Mouse (Mus musculus) testis, adult 2 months (tissue): ENCODE data around the gene Lpin3. TPM values are rescaled to one million over a fixed set of nuclear protein-coding genes. Genes with fewer than 3 reads are reported as not detected.

Experiments used
- H3K27ac ChIP-seq: fragments of 200-500 bp; 2 replicates; pipeline ENCODE4 v1.5.1; 2012; ENCODE audit warnings: low read depth, low read length; ENCODE audit not compliant: control insufficient read depth, insufficient read depth
- H3K27me3 ChIP-seq: fragments of 200-500 bp; 2 replicates; pipeline ENCODE4 v1.6.1; 2012; ENCODE audit warnings: mild to moderate bottlenecking, low read length, moderate library complexity; ENCODE audit not compliant: control insufficient read depth, insufficient read depth
- H3K36me3 ChIP-seq: fragments of 200-500 bp; 2 replicates; pipeline ENCODE4 v1.6.1; 2012; ENCODE audit warnings: mild to moderate bottlenecking, low read length; ENCODE audit not compliant: control insufficient read depth, insufficient read depth
- H3K4me1 ChIP-seq: fragments of 200-500 bp; 2 replicates; pipeline ENCODE4 v1.6.1; 2012; ENCODE audit warnings: low read length; ENCODE audit not compliant: control insufficient read depth, insufficient read depth
- H3K4me3 ChIP-seq: fragments of 200-500 bp; 2 replicates; pipeline ENCODE4 v1.5.1; 2012; ENCODE audit warnings: low read depth, mild to moderate bottlenecking, low read length, moderate library complexity, mixed read lengths; ENCODE audit not compliant: control insufficient read depth
- CTCF ChIP-seq: fragments of 200-500 bp; IDR thresholded peaks from 2 replicates; pipeline ENCODE4 v1.5.1; 2012; ENCODE audit warnings: low read depth, mild to moderate bottlenecking, inconsistent platforms, low read length, moderate library complexity; ENCODE audit not compliant: control insufficient read depth, insufficient read depth, insufficient replicate concordance
- POLR2A ChIP-seq: fragments of 200-500 bp; IDR thresholded peaks from 2 replicates; pipeline ENCODE4 v1.6.1; 2012; ENCODE audit warnings: low read depth, mild to moderate bottlenecking, inconsistent platforms, low read length, moderate library complexity; ENCODE audit not compliant: control insufficient read depth
- polyA plus RNA-seq: library from polyadenylated mRNA; depleted of rRNA; stranded (reverse); fragments of >200 nt; gene quantifications from 2 replicates; pipeline ENCODE4 v1.2.3, GENCODE M21; 2012

Gene Lpin3
- polyA plus RNA-seq, 1 experiment = 6.4 TPM

DNA sequence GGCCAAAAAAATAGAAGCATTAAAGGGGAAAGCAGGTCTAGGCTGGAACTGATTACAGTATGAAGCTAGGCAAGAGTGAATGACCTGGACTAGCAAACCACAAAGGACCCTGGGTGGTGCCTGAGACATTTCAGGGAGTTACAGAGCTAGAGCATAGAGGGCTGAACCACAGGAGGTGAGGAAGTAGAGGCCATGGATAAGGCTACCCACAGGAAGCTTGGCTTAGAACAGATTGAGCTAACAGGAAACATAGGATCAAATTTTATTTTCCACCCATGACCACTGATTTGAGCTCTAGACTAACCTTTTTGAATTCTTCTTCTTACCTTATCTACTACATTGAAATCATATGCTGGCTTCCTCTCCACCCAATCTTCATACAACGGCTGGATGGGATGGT lies 20.1 kb upstream of the Lpin3 start:
- no peaks in the 10 kb centered on the region for H3K27me3 ChIP-seq
- no peaks in the 10 kb centered on the region; the same call in 1 of the 2 replicates for H3K4me1 ChIP-seq
- H3K27ac ChIP-seq = no peak overlapping the region
- no peaks in the 10 kb centered on the region for H3K36me3 ChIP-seq
- TF ChIP-seq CTCF (no peak), POLR2A (no peak)
- peak overlapping the region; percentile 64; the same call in 1 of the 2 replicates for H3K4me3 ChIP-seq

DNA sequence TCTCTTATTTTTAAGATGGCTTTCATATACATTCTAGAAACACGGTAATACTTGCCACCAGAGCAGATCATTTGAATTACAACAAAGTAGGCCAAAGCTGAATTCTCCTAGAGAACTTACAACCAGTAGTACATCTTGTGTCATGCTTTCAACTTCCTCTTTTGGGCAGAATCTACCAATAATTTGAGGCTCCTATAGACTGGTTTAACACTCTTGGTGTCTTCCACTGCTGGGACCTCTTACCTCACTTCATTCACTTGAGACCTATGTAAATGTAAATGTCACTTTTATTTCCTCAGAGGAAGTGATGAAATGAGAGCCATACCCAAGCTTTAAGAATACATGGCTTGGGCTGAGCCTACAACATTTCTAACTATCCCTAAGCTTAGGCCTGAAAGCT lies 16.4 kb upstream of the Lpin3 start:
- no peaks in the 10 kb centered on the region for H3K36me3 ChIP-seq
- TF ChIP-seq POLR2A (no peak), CTCF (no peak)
- no peak overlapping the region for H3K27ac ChIP-seq
- no peaks in the 10 kb centered on the region; the same call in 1 of the 2 replicates for H3K4me1 ChIP-seq
- no peak overlapping the region for H3K4me3 ChIP-seq
- H3K27me3 ChIP-seq = no peaks in the 10 kb centered on the region

DNA sequence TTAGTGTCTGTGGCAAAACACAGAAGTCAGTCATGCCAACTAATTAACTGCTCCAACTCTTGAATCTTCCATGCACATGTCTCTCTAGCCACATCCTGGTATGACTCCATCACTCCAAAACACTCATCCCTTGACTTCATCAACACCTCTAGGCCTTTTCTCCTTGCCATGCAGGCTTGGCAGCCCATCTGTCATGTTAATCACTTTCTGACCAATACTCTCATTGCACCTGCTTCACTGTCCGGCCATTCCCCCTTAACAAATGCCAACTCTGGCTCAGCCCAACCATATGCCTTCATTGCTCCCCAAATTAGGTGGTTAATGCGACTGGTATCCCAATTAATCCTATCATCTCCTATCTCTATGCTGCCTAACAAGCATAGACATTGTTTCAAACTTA lies 15.2 kb upstream of the Lpin3 start:
- H3K36me3 ChIP-seq = no peaks in the 10 kb centered on the region
- TF ChIP-seq POLR2A (no peak), CTCF (no peak)
- no peaks in the 10 kb centered on the region for H3K27me3 ChIP-seq
- no peak overlapping the region for H3K4me3 ChIP-seq
- H3K27ac ChIP-seq = no peak overlapping the region
- no peaks in the 10 kb centered on the region; the same call in 1 of the 2 replicates for H3K4me1 ChIP-seq

DNA sequence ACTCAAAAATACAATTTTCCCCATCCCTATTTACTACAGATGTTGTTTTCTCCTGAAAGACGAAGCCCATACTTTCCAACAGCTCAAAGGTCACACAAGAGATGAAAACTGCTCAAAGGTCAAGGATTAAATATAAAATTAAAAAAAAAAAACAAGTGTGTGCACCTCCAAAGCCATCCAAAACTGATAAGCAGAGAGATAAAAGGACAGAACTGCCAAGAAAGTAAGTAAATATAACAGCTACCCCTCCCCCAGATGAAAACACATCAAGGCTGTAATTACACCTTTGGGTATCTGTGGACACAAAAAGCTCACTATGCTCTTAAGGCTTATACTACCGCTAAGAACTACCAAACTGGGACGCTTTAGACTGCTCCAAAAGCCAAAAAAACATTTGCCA lies 11.0 kb upstream of the Lpin3 start:
- Histone ChIP-seq H3K4me1 (no peaks in the 10 kb centered on the region; the same call in 1 of the 2 replicates), H3K27me3 (no peaks in the 10 kb centered on the region), H3K4me3 (no peak overlapping the region), H3K36me3 (no peaks in the 10 kb centered on the region), H3K27ac (no peak overlapping the region)
- no peak for TF ChIP-seq POLR2A
- no peak for TF ChIP-seq CTCF

DNA sequence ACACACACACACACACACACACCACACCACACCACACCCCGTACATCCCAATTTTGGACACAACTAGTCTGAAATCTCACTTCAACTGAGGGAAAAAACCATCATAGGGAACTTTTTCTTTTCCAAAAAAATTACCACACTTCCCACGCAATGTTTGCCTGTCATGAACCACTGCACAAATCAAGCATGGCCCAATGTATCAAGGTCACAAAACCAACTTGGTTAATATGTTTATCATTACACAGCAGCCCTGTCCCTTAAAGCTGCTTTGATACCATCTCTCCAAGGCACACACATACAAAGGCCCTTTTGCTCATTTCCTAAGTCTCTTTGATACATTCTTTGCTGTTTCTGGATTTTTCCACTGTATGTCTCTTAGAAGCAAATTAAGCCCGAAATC lies 9.2 kb upstream of the Lpin3 start:
- H3K4me3 ChIP-seq = no peak overlapping the region; the same call in 1 of the 2 replicates
- no peaks in the 10 kb centered on the region for H3K27me3 ChIP-seq
- TF ChIP-seq CTCF (no peak), POLR2A (no peak)
- no peaks in the 10 kb centered on the region; the same call in 1 of the 2 replicates for H3K4me1 ChIP-seq
- H3K27ac ChIP-seq = 0 out of 2 replicates have a peak overlapping the region, but pooled peaks have one; percentile 18
- no peaks in the 10 kb centered on the region for H3K36me3 ChIP-seq

DNA sequence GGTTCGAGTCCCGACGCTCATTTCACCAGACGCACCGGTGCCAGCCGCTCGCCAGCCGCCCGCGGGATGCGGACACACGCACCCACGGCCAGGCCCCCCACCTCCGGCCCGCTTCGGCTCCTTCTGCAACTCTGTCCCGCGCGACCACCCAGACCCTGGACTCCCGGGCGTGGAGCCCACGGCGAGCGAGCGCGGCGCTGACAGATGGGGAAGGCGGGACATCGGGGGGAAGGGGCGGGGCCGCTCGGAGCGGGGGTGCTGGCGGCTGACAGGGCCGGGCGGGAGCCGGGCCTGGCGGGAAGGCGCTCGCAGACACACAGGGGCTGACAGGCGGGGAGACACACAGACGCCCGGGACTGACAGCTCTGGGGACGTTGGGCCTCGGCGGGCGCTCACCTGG lies 8.1 kb upstream of the Lpin3 start:
- no peak for TF ChIP-seq CTCF
- TF ChIP-seq POLR2A = 0 out of 2 replicates have a peak, but pooled peaks have one; percentile 8

DNA sequence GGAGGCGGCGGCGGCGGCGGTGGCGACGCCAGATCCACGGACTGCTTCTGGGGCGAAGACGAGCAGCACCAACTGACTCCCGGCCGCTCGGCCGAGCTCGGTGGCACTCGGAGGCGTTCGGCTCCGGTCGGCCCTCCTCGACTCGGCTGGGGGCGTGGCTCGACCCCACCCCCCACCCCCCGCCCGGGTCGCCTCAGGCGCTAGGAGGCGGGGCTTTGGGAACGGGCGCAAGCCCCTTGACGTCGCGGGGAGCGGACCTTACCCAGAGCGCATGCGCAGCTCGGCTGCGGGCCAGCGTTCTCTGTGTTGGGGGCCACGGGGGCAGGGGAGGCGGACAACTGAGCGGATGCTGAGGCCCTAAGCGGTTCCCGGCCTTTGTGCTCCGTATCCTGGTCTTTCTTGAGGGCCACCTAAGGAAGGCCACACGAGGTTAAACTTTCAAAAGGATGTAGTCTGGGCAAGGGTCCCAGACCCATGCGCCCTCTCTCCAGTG lies 7.5 kb upstream of the Lpin3 start, which contains the start of gene Zhx3:
Zhx3 (minus strand) TSS at position 109 of the 493 bp plus-strand sequence.
- Histone ChIP-seq H3K4me1 (no peaks in the 10 kb centered on the region; the same call in 1 of the 2 replicates), H3K36me3 (no peaks in the 10 kb centered on the region), H3K27ac (peak within 1 kb of the TSS; percentile 95), H3K27me3 (no peaks in the 10 kb centered on the region), H3K4me3 (peak within 1 kb of the TSS; percentile 86)
- TF ChIP-seq CTCF = no peak
- peak; percentile 76 for TF ChIP-seq POLR2A

More for the DNA sequence above, 8.1 kb upstream of the Lpin3 start:
- peak overlapping the region; percentile 95 for H3K27ac ChIP-seq
- no peaks in the 10 kb centered on the region for H3K36me3 ChIP-seq
- no peaks in the 10 kb centered on the region for H3K27me3 ChIP-seq
- no peaks in the 10 kb centered on the region; the same call in 1 of the 2 replicates for H3K4me1 ChIP-seq
- peak overlapping the region; percentile 86 for H3K4me3 ChIP-seq
